Mouse (Mus musculus): Measurements from ENCODE around the gene Slc29a4.

GRCm38 (mm10) chr5:142718037-142718436, 25.7 kb downstream of the Slc29a4 start:
- TF ChIP-seq POLR2A (IDR thresholded peaks at IDR 0.05; ENCODE audit: borderline replicate concordance, insufficient read depth, low read length): no peak
- TF ChIP-seq CTCF (IDR thresholded peaks at IDR 0.05; ENCODE audit: borderline replicate concordance, insufficient read depth, low read depth, low read length): peak; percentile 97
